Mouse (Mus musculus): Measurements from ENCODE around the gene Irgq. TPM values are rescaled to one million over a fixed set of nuclear protein-coding genes. Genes with fewer than 3 reads are reported as not detected.

The Irgq gene
- polyA plus RNA-seq, 1 experiment from 2014 or later: 9.0 TPM

DNA sequence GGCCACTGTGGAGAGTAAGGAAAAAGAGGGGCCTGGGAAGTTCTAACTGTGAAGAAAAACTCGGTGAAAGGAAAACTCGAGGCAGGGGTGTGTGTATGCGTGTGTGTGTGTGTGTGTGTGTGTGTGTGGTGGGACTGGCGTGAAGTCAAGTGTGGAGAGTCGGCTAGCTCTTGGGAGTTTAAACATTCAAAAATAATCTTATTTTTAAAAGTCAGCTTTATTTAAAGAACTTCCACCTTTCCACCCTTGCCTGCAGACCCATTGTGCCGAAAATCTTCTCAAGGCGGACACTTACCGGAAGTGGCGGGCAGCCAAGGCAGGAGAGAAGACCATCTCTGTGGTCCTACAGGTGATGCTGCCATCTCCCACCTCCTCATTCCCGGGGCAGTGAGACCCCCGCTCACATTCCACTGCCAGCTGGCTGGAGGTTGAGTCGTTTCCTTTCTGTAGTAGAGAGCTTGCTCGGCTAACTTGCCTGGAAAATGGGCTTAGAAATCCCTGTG is 17.1 kb downstream of the Irgq start:
- Histone ChIP-seq H3K27me3 (replicated peaks) (no peaks in the 10 kb centered on the region), H3K4me1 (replicated peaks) (peaks cover 18% of the 10 kb centered on the region), H3K27ac (ENCODE audit: poor library complexity, severe bottlenecking) (peak overlapping the region; percentile 55), H3K4me2 (peak overlapping the region; percentile 73), H3K36me3 (peaks cover 42% of the 10 kb centered on the region), H3K9me3 (replicated peaks) (no peaks in the 10 kb centered on the region), H3K4me3 (peak overlapping the region; percentile 88), H3K9ac (peak overlapping the region; percentile 89)
- 22% methylated on average over 13 of the region's 13 CpGs for WGBS
- ATAC-seq (ENCODE audit: insufficient number of reproducible peaks, low FRiP score): no peak

DNA sequence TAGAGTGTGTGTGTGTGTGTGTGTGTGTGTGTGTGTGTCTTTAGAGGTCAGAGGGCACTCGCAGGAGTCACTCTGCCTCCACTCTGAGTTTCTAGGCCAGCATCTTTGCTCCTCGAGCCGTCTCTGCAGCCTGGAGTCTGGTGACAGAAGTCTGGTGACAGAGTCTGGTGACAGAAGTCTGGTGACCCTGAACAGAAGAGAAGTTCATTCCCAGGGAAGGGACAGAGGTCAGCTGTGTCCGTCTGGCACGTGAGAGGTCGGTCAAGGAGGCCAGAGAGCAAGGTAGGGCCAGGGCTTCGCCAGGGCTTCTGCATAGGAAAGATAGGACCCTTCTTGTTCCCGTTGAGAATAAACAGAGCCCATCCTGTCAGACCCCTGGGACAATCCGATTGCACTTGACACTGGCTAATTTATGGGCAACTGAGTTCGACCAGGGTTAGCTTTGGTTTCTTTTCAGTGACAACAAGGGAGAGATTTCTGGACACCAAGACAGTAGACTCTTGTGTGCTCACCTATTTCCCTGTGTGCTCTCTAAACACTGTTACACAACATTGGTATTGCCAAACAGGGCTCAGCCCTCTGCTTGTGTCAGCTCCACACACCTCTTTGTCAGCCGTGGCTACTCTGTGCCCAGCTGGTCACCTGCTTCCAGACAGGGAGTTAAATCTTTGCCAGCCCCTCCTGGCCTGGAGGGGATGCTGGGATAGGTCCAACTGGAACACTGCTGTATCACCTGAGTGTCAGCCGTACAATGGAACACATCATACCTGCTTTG is 21.7 kb downstream of the Irgq start:
- Histone ChIP-seq H3K27ac (ENCODE audit: poor library complexity, severe bottlenecking) (no peak overlapping the region), H3K4me2 (no peak overlapping the region), H3K9ac (no peak overlapping the region), H3K27me3 (replicated peaks) (no peaks in the 10 kb centered on the region), H3K9me3 (replicated peaks) (no peaks in the 10 kb centered on the region), H3K36me3 (peaks cover 78% of the 10 kb centered on the region), H3K4me1 (replicated peaks) (peaks cover 12% of the 10 kb centered on the region), H3K4me3 (no peak overlapping the region)
- no peak for ATAC-seq (ENCODE audit: insufficient number of reproducible peaks, low FRiP score)
- WGBS: 79% methylated on average over 12 of the region's 12 CpGs

- Histone ChIP-seq H3K4me3 (no peak overlapping the region), H3K27ac (ENCODE audit: poor library complexity, severe bottlenecking) (no peak overlapping the region), H3K27me3 (replicated peaks) (no peaks in the 10 kb centered on the region), H3K4me2 (no peak overlapping the region), H3K4me1 (replicated peaks) (0 out of 2 replicates have a peak, but pooled peaks cover 3% of the 10 kb centered on the region), H3K9ac (no peak overlapping the region), H3K36me3 (peaks cover 78% of the 10 kb centered on the region), H3K9me3 (replicated peaks) (no peaks in the 10 kb centered on the region)
- 92% methylated on average over 10 of the region's 10 CpGs for WGBS
- ATAC-seq (ENCODE audit: insufficient number of reproducible peaks, low FRiP score): no peak
Observed at GRCm38 (mm10) chr7:24555786-24556185, 25.3 kb downstream of the Irgq start.

GRCm38 (mm10) chr7:24561450-24561849 is 31.0 kb downstream of the Irgq start:
- no peak for ATAC-seq (ENCODE audit: insufficient number of reproducible peaks, low FRiP score)
- H3K27ac ChIP-seq (ENCODE audit: poor library complexity, severe bottlenecking): no peak overlapping the region
- H3K27me3 ChIP-seq (replicated peaks): no peaks in the 10 kb centered on the region
- H3K9ac ChIP-seq: no peak overlapping the region
- no peaks in the 10 kb centered on the region for H3K4me1 ChIP-seq (replicated peaks)
- no peak overlapping the region for H3K4me3 ChIP-seq
- H3K36me3 ChIP-seq: peaks cover 71% of the 10 kb centered on the region
- H3K4me2 ChIP-seq: no peak overlapping the region
- WGBS: 87% methylated on average over 4 of the region's 4 CpGs
- H3K9me3 ChIP-seq (replicated peaks): no peaks in the 10 kb centered on the region

DNA sequence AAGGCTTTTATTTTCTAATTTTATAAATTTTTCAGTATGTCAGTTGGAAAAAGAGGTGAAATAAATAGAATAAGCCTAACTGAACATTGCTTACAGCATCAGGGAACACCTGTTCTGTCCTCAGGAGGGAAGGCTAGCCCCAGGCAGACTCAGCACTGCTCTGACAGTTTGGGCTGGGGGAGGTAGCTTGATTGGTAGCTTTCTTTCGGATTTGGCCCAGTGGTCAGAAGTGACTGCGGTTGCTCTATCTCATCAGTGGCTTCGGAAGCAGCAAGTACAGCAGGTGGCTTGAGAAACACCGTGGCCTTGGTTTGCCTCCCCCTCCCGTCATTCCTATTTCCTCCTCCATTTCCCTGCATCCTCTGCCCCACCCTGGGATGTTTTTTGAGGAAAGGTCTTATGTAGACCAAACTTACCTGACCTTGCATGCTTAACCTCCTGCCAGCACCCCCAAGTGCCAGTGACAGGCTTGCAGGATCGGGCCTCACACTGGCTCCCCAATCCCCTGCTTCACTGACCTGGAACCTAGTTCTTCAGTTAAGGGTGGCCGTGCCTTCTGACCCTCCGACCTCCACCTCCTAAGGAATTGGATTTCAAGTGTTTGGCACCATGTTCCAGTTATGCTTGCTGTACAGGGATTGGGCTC is 32.8 kb downstream of the Irgq start:
- Histone ChIP-seq H3K9me3 (replicated peaks) (no peaks in the 10 kb centered on the region), H3K27ac (ENCODE audit: poor library complexity, severe bottlenecking) (no peak overlapping the region), H3K4me1 (replicated peaks) (no peaks in the 10 kb centered on the region), H3K9ac (no peak overlapping the region), H3K36me3 (peaks cover 87% of the 10 kb centered on the region), H3K4me3 (no peak overlapping the region), H3K27me3 (replicated peaks) (no peaks in the 10 kb centered on the region), H3K4me2 (no peak overlapping the region)
- 86% methylated on average over 8 of the region's 8 CpGs for WGBS
- ATAC-seq (ENCODE audit: insufficient number of reproducible peaks, low FRiP score): no peak

- Histone ChIP-seq H3K4me3 (no peak overlapping the region), H3K36me3 (peaks cover 87% of the 10 kb centered on the region)
- 86% methylated on average over 4 of the region's 4 CpGs for WGBS
Observed at GRCm38 (mm10) chr7:24563837-24564206, 33.3 kb downstream of the Irgq start.

GRCm38 (mm10) chr7:24564607-24565265 is 34.2 kb downstream of the Irgq start:
- Histone ChIP-seq H3K36me3 (peaks cover 84% of the 10 kb centered on the region), H3K27ac (ENCODE audit: poor library complexity, severe bottlenecking) (no peak overlapping the region)
- ATAC-seq (ENCODE audit: insufficient number of reproducible peaks, low FRiP score): no peak

More at GRCm38 (mm10) chr7:24563837-24564206, 33.3 kb downstream of the Irgq start:
- no peak overlapping the region for H3K27ac ChIP-seq (ENCODE audit: poor library complexity, severe bottlenecking)
- ATAC-seq (ENCODE audit: insufficient number of reproducible peaks, low FRiP score): no peak
- no peak overlapping the region for H3K4me2 ChIP-seq
- no peaks in the 10 kb centered on the region for H3K27me3 ChIP-seq (replicated peaks)
- H3K9me3 ChIP-seq (replicated peaks): no peaks in the 10 kb centered on the region
- H3K9ac ChIP-seq: no peak overlapping the region
- H3K4me1 ChIP-seq (replicated peaks): no peaks in the 10 kb centered on the region

DNA sequence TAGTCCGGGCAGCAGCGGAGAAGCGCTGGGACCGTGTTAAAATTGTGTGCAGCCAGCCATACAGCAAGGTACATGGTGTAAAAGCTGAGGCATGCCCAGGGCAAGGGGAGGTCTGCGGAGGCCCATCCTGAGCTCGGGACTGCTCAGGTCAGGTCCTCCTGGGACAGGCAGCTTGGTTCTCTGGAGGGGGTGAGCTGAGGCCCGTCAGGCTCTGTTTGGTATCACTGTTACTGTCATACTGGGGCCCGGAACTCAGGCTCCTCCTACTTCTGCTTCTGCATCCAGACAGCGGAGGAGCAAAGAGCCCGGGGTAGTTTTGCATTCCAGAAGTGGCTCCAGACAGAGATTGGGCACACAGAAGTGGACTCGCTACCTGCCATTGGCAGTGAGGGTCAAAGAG is 35.1 kb downstream of the Irgq start:
- no peak overlapping the region for H3K4me2 ChIP-seq
- H3K36me3 ChIP-seq: peaks cover 84% of the 10 kb centered on the region
- H3K4me3 ChIP-seq: no peak overlapping the region
- no peak overlapping the region for H3K27ac ChIP-seq (ENCODE audit: poor library complexity, severe bottlenecking)
- ATAC-seq (ENCODE audit: insufficient number of reproducible peaks, low FRiP score): no peak
- H3K9ac ChIP-seq: no peak overlapping the region
- H3K4me1 ChIP-seq (replicated peaks): no peaks in the 10 kb centered on the region
- no peaks in the 10 kb centered on the region for H3K27me3 ChIP-seq (replicated peaks)
- no peaks in the 10 kb centered on the region for H3K9me3 ChIP-seq (replicated peaks)
- 85% methylated on average over 11 of the region's 11 CpGs for WGBS

More at GRCm38 (mm10) chr7:24564607-24565265, 34.2 kb downstream of the Irgq start:
- Histone ChIP-seq H3K4me1 (replicated peaks) (no peaks in the 10 kb centered on the region), H3K4me2 (no peak overlapping the region), H3K4me3 (no peak overlapping the region), H3K27me3 (replicated peaks) (no peaks in the 10 kb centered on the region), H3K9ac (no peak overlapping the region), H3K9me3 (replicated peaks) (no peaks in the 10 kb centered on the region)
- WGBS: 59% methylated on average over 6 of the region's 6 CpGs

GRCm38 (mm10) chr7:24566206-24566605 is 35.7 kb downstream of the Irgq start:
- H3K4me3 ChIP-seq: no peak overlapping the region
- H3K9ac ChIP-seq: no peak overlapping the region
- H3K36me3 ChIP-seq: peaks cover 84% of the 10 kb centered on the region
- no peaks in the 10 kb centered on the region for H3K9me3 ChIP-seq (replicated peaks)
- H3K27me3 ChIP-seq (replicated peaks): no peaks in the 10 kb centered on the region
- no peak overlapping the region for H3K4me2 ChIP-seq
- no peaks in the 10 kb centered on the region for H3K4me1 ChIP-seq (replicated peaks)
- no peak overlapping the region for H3K27ac ChIP-seq (ENCODE audit: poor library complexity, severe bottlenecking)
- no peak for ATAC-seq (ENCODE audit: insufficient number of reproducible peaks, low FRiP score)
- WGBS: 94% methylated on average over 9 of the region's 9 CpGs

DNA sequence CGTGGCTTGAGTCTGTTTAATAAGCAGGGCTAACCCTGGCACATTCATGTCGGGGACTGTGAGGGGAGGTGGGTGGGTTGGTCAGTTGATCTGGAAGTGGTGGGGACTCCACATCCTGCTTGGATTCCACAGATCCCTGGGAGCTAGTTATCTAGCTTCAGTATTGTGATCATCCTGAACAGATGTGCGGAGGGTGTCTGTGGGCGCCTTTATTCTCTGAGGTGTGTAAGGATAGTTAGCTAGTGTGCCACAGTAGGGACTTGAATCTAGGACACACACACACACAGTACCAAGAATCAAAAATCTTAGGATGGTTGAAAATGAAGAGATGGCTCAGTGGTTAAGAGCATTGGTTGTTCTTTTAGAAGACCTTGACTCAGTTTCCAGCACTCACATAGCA is 38.0 kb downstream of the Irgq start:
- no peak overlapping the region for H3K9ac ChIP-seq
- peaks cover 83% of the 10 kb centered on the region for H3K36me3 ChIP-seq
- H3K27ac ChIP-seq (ENCODE audit: poor library complexity, severe bottlenecking): no peak overlapping the region
- no peak for ATAC-seq (ENCODE audit: insufficient number of reproducible peaks, low FRiP score)
- no peak overlapping the region for H3K4me3 ChIP-seq
- no peak overlapping the region for H3K4me2 ChIP-seq
- no peaks in the 10 kb centered on the region for H3K4me1 ChIP-seq (replicated peaks)
- H3K27me3 ChIP-seq (replicated peaks): no peaks in the 10 kb centered on the region
- 90% methylated on average over 4 of the region's 4 CpGs for WGBS
- no peaks in the 10 kb centered on the region for H3K9me3 ChIP-seq (replicated peaks)

DNA sequence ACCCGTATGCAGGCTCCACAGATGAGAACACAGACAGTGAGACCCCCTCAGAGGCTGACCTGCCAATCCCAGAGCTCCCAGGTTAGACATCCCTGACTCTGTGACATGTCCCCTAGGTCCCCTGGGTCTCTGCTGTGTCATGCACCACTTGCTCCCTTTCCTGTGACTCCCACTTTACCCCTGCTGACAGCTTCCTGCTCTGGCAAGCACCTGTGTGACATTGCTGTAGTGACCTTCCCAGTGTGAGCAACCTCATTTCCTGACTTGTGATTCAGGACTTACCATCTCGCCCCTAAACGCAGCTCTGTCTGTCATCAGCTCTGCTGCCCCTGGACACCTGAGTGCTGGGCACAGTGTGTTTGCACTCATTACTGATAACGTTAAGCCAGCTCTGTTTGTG is 40.6 kb downstream of the Irgq start:
- H3K36me3 ChIP-seq: peaks cover 71% of the 10 kb centered on the region
- WGBS: 87% methylated on average over 4 of the region's 4 CpGs
- ATAC-seq (ENCODE audit: insufficient number of reproducible peaks, low FRiP score): no peak
- H3K4me3 ChIP-seq: no peak overlapping the region
- no peak overlapping the region for H3K27ac ChIP-seq (ENCODE audit: poor library complexity, severe bottlenecking)
- H3K27me3 ChIP-seq (replicated peaks): no peaks in the 10 kb centered on the region
- H3K9me3 ChIP-seq (replicated peaks): no peaks in the 10 kb centered on the region
- H3K4me1 ChIP-seq (replicated peaks): no peaks in the 10 kb centered on the region
- no peak overlapping the region for H3K4me2 ChIP-seq
- H3K9ac ChIP-seq: no peak overlapping the region

All from heart, embryonic 12.5 days (tissue).